Mouse (Mus musculus): ENCODE measurements around the gene Vstm5.

DNA sequence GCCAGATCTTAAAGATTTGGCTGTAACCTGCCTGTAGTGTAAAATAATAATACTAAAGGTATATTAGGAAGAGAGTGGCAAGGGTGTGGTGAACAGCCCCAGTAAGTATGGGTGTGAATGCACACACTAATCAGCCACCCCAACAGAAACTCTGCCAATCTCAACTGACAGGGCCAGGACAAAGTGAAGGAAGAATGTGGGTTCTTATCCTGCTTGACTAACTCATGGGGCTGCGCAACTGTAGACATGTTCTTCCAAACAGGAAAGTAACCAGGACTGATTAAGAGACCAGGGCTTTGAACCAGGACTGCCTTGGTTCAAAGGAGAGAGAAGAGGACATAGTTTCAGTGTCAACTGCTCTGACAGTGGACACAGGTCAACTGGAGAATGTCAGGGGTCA lies 3.3 kb downstream of the Vstm5 start:
- TF ChIP-seq CTCF (IDR thresholded peaks at IDR 0.05): no peak
- TF ChIP-seq EP300 (IDR thresholded peaks at IDR 0.05): no peak
